Mouse (Mus musculus) forebrain, embryonic 16.5 days (tissue): ENCODE measurements at regions not wholly inside any gene's neighbourhood (a gene's known extent, or its start where the extent isn't known, plus 50 kb on each side); places are given as distances from the start of the nearest gene placed in this dataset.

Source experiments
- ATAC-seq: fragments of 200-750 bp; cut with Nextera tagmentation; 2 replicates; pipeline ENCODE4 v1.8.0; 2017; ENCODE audit warnings: mild to moderate bottlenecking, moderate library complexity
- H3K27ac ChIP-seq: fragments of 300-500 bp; sonication (generic); 2 replicates; pipeline ENCODE4 v1.5.1; 2014; ENCODE audit warnings: low read length, control low read depth
- H3K27me3 ChIP-seq: fragments of 300-500 bp; sonication (generic); replicated peaks from 2 replicates; pipeline ENCODE4 v1.6.1; 2014; ENCODE audit warnings: low read length; ENCODE audit not compliant: control insufficient read depth, insufficient read depth
- H3K36me3 ChIP-seq: fragments of 300-500 bp; sonication (generic); 2 replicates; pipeline ENCODE4 v1.6.1; 2014; ENCODE audit not compliant: control insufficient read depth, insufficient read depth
- H3K4me1 ChIP-seq: fragments of 300-500 bp; sonication (generic); replicated peaks from 2 replicates; pipeline ENCODE4 v1.6.1; 2014; ENCODE audit warnings: low read length; ENCODE audit not compliant: control insufficient read depth, insufficient read depth
- H3K4me2 ChIP-seq: fragments of 300-500 bp; sonication (generic); 2 replicates; pipeline ENCODE4 v1.6.1; 2014; ENCODE audit warnings: mild to moderate bottlenecking, low read length, control low read depth
- H3K4me3 ChIP-seq: fragments of 300-500 bp; sonication (generic); replicated peaks from 2 replicates; pipeline ENCODE4 v1.5.1; 2014; ENCODE audit warnings: mild to moderate bottlenecking, low read length, control low read depth
- H3K9ac ChIP-seq: fragments of 300-500 bp; sonication (generic); replicated peaks from 2 replicates; pipeline ENCODE4 v1.6.1; 2014; ENCODE audit warnings: low read depth, low read length, control low read depth
- H3K9me3 ChIP-seq: fragments of 300-500 bp; sonication (generic); 2 replicates; pipeline ENCODE4 v1.6.1; 2016; ENCODE audit warnings: low read length; ENCODE audit not compliant: control insufficient read depth
- WGBS: fragments of 180-500 bp; shearing (Covaris S2); extraction: QIAGEN DNeasy Blood & Tissue Kit; methylation state at CpG from one replicate; pipeline ENCODE4 v1.1.7; 2014; 5-methylcytosine and 5-hydroxymethylcytosine counted together

GRCm38 (mm10) chr10:118609157-118609556 is 168.3 kb downstream of the Ifng start:
- Histone ChIP-seq H3K36me3 (no peaks in the 10 kb centered on the region), H3K27me3 (no peaks in the 10 kb centered on the region), H3K27ac (no peak overlapping the region), H3K9ac (no peak overlapping the region), H3K4me3 (no peak overlapping the region), H3K9me3 (0 out of 2 replicates have a peak, but pooled peaks cover 2% of the 10 kb centered on the region), H3K4me2 (no peak overlapping the region), H3K4me1 (no peaks in the 10 kb centered on the region)
- no peak for ATAC-seq
- whole genome bisulfite sequencing: 70% methylated on average over 4 of the region's 4 CpGs

GRCm38 (mm10) chr10:118610868-118611461 is 170.1 kb downstream of the Ifng start:
- 79% methylated on average over 7 of the region's 7 CpGs for WGBS
- no peaks in the 10 kb centered on the region for H3K27me3 ChIP-seq
- H3K9me3 ChIP-seq: 0 out of 2 replicates have a peak, but pooled peaks cover 2% of the 10 kb centered on the region
- H3K4me1 ChIP-seq: no peaks in the 10 kb centered on the region
- H3K4me3 ChIP-seq: no peak overlapping the region
- no peaks in the 10 kb centered on the region for H3K36me3 ChIP-seq
- ATAC-seq: no peak
- H3K4me2 ChIP-seq: no peak overlapping the region
- H3K9ac ChIP-seq: no peak overlapping the region
- no peak overlapping the region for H3K27ac ChIP-seq

GRCm38 (mm10) chr10:118612091-118612490 is 171.2 kb downstream of the Ifng start:
- no peak overlapping the region for H3K4me3 ChIP-seq
- no peak overlapping the region for H3K27ac ChIP-seq
- no peak for ATAC-seq
- H3K27me3 ChIP-seq: no peaks in the 10 kb centered on the region
- H3K4me2 ChIP-seq: no peak overlapping the region
- 0 out of 2 replicates have a peak, but pooled peaks cover 2% of the 10 kb centered on the region for H3K9me3 ChIP-seq
- H3K4me1 ChIP-seq: no peaks in the 10 kb centered on the region
- no peak overlapping the region for H3K9ac ChIP-seq
- H3K36me3 ChIP-seq: no peaks in the 10 kb centered on the region
- 91% methylated on average over 7 of the region's 7 CpGs for WGBS

- Histone ChIP-seq H3K4me2 (no peak overlapping the region), H3K4me1 (no peaks in the 10 kb centered on the region), H3K36me3 (no peaks in the 10 kb centered on the region), H3K4me3 (no peak overlapping the region), H3K9ac (no peak overlapping the region), H3K27me3 (no peaks in the 10 kb centered on the region), H3K27ac (no peak overlapping the region), H3K9me3 (no peaks in the 10 kb centered on the region)
- no peak for ATAC-seq
- 89% methylated on average over 14 of the region's 14 CpGs for WGBS
Observed at GRCm38 (mm10) chr10:118613056-118613695, 172.3 kb downstream of the Ifng start.

GRCm38 (mm10) chr10:118614251-118614865 is 173.5 kb downstream of the Ifng start:
- Histone ChIP-seq H3K4me3 (no peak overlapping the region), H3K27me3 (no peaks in the 10 kb centered on the region), H3K9ac (no peak overlapping the region), H3K4me2 (no peak overlapping the region), H3K36me3 (no peaks in the 10 kb centered on the region), H3K4me1 (no peaks in the 10 kb centered on the region), H3K27ac (no peak overlapping the region), H3K9me3 (no peaks in the 10 kb centered on the region)
- ATAC-seq: no peak
- WGBS: 87% methylated on average over 6 of the region's 6 CpGs

- Histone ChIP-seq H3K4me3 (no peak overlapping the region), H3K9ac (no peak overlapping the region), H3K9me3 (no peaks in the 10 kb centered on the region), H3K4me1 (no peaks in the 10 kb centered on the region), H3K27me3 (no peaks in the 10 kb centered on the region), H3K4me2 (no peak overlapping the region), H3K36me3 (no peaks in the 10 kb centered on the region), H3K27ac (no peak overlapping the region)
- 69% methylated on average over 10 of the region's 10 CpGs for WGBS
- no peak for ATAC-seq
Observed at GRCm38 (mm10) chr10:118615131-118616020, 174.5 kb downstream of the Ifng start.

GRCm38 (mm10) chr10:118616031-118616615 is 175.3 kb downstream of the Ifng start:
- Histone ChIP-seq H3K9ac (no peak overlapping the region), H3K36me3 (no peaks in the 10 kb centered on the region), H3K9me3 (no peaks in the 10 kb centered on the region), H3K4me2 (no peak overlapping the region), H3K27me3 (no peaks in the 10 kb centered on the region), H3K27ac (no peak overlapping the region), H3K4me3 (no peak overlapping the region), H3K4me1 (no peaks in the 10 kb centered on the region)
- ATAC-seq: no peak
- 89% methylated on average over 5 of the region's 5 CpGs for WGBS

- Histone ChIP-seq H3K4me3 (no peak overlapping the region), H3K27ac (no peak overlapping the region), H3K4me2 (no peak overlapping the region), H3K9me3 (no peaks in the 10 kb centered on the region), H3K9ac (no peak overlapping the region), H3K27me3 (no peaks in the 10 kb centered on the region), H3K4me1 (no peaks in the 10 kb centered on the region), H3K36me3 (no peaks in the 10 kb centered on the region)
- 84% methylated on average over 6 of the region's 6 CpGs for WGBS
- no peak for ATAC-seq
Observed at GRCm38 (mm10) chr10:118617291-118618044, 176.6 kb downstream of the Ifng start.
